Mouse (Mus musculus) kidney, adult 2 months (tissue): ENCODE measurements at regions not wholly inside any gene's neighbourhood (a gene's known extent, or its start where the extent isn't known, plus 50 kb on each side); places are given as distances from the start of the nearest gene placed in this dataset.
"Not testable (repeated sequence)": the region's sequence is repeated elsewhere in the genome, so short reads cannot be mapped to it uniquely, and the experiment has no call there.

Experiments
- DNase-seq: peaks from one replicate; pipeline ENCODE4 v3.0.0; 2021
- H3K27ac ChIP-seq: fragments of 200-500 bp; 2 replicates; pipeline ENCODE4 v1.5.1; 2012; ENCODE audit warnings: low read depth, low read length, control low read depth, inconsistent platforms; ENCODE audit not compliant: insufficient read depth
- H3K27me3 ChIP-seq: fragments of 200-500 bp; replicated peaks from 2 replicates; pipeline ENCODE4 v1.6.1; 2012; ENCODE audit warnings: mild to moderate bottlenecking, moderate library complexity, low read length, inconsistent platforms; ENCODE audit not compliant: control insufficient read depth, insufficient read depth
- H3K36me3 ChIP-seq: fragments of 200-500 bp; 2 replicates; pipeline ENCODE4 v1.6.1; 2012; ENCODE audit warnings: mild to moderate bottlenecking, moderate library complexity, low read length, inconsistent platforms; ENCODE audit not compliant: control insufficient read depth, insufficient read depth
- H3K4me1 ChIP-seq: fragments of 200-500 bp; 2 replicates; pipeline ENCODE4 v1.6.1; 2011; ENCODE audit warnings: low read length; ENCODE audit not compliant: control insufficient read depth, insufficient read depth
- H3K4me3 ChIP-seq: fragments of 200-500 bp; 2 replicates; pipeline ENCODE4 v1.5.1; 2011; ENCODE audit warnings: mild to moderate bottlenecking, low read depth, low read length, control low read depth; ENCODE audit not compliant: insufficient read depth
- CTCF ChIP-seq: fragments of 200-500 bp; conservative IDR thresholded peaks from 2 replicates; pipeline ENCODE4 v1.5.1; 2011; ENCODE audit warnings: low read depth, mild to moderate bottlenecking, control low read depth, low read length, moderate library complexity, mixed read lengths; ENCODE audit not compliant: insufficient read depth, insufficient read length
- POLR2A ChIP-seq: fragments of 200-500 bp; IDR thresholded peaks from one replicate; pipeline ENCODE4 v1.6.1; 2011; ENCODE audit warnings: low read depth, low read length, control low read depth
- WGBS: fragments of 180-500 bp; shearing (Covaris S2); methylation state at CpG from one replicate; pipeline ENCODE4 v1.1.7; 2018; 5-methylcytosine and 5-hydroxymethylcytosine counted together

- peak; percentile 18 for DNase-seq
- no peaks in the 10 kb centered on the region for H3K27me3 ChIP-seq
- H3K27ac ChIP-seq = no peak overlapping the region; the same call in 1 of the 2 replicates
- TF ChIP-seq POLR2A (no peak), CTCF (no peak)
- H3K4me1 ChIP-seq = peaks cover 8% of the 10 kb centered on the region; the same call in 1 of the 2 replicates
- 24% methylated on average over 2 of the region's 2 CpGs for WGBS
- H3K4me3 ChIP-seq = no peak overlapping the region
- H3K36me3 ChIP-seq = no peaks in the 10 kb centered on the region
Observed at GRCm38 (mm10) chr6:24318862-24319261, 151.0 kb upstream of the Slc13a1 start.

GRCm38 (mm10) chr6:24310675-24311074 is 142.8 kb upstream of the Slc13a1 start:
- no peaks in the 10 kb centered on the region for H3K27me3 ChIP-seq
- no peaks in the 10 kb centered on the region for H3K36me3 ChIP-seq
- 75% methylated on average over 2 of the region's 2 CpGs for WGBS
- TF ChIP-seq CTCF = no peak
- no peak for TF ChIP-seq POLR2A
- no peak for DNase-seq
- H3K27ac ChIP-seq = no peak overlapping the region
- no peak overlapping the region for H3K4me3 ChIP-seq
- H3K4me1 ChIP-seq = no peaks in the 10 kb centered on the region

DNA sequence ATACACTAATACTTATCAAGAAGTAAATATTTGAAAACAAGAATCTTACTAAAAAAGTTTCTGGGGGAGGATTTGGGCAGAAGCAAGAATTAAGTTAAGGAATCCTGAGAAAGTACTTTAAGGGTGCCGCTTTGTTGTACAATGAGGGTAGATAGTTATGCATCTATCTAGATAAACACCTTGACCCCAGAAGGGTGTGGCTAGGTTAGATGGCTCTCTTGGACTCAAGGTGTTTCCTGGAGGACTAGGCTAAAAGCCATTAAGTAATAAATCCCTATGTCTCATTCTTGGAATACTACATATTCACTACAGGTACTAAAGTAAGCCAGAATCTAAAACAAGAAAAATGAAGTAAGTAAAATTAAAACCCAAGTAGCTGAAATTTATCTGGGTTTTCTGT is 141.9 kb upstream of the Slc13a1 start:
- TF ChIP-seq CTCF (no peak), POLR2A (no peak)
- no peaks in the 10 kb centered on the region for H3K27me3 ChIP-seq
- no peak overlapping the region for H3K27ac ChIP-seq
- H3K4me1 ChIP-seq = no peaks in the 10 kb centered on the region
- WGBS = 85% methylated on average over 1 of the region's 1 CpGs
- H3K4me3 ChIP-seq = no peak overlapping the region
- DNase-seq = no peak
- no peaks in the 10 kb centered on the region for H3K36me3 ChIP-seq

DNA sequence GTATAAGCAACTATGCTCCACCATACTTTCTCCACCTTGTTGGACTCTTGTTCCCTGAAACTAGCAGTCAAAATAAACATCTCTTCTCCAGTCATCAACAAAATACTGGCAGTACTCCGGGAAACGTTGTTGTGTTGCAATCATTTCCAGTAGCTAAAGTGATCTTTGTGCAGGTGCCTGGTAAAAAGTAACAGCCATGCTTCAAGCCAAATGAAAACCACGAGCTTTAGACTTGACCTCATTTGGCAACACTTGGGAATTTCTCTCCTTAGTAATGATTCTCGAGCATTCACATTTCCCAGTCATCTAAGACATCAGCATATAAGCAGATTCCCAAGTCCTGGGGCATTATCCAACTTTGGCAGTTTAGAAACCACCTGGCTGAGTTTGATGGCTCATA is 133.8 kb upstream of the Slc13a1 start:
- no peaks in the 10 kb centered on the region; the same call in 1 of the 2 replicates for H3K4me1 ChIP-seq
- H3K27me3 ChIP-seq = no peaks in the 10 kb centered on the region
- peak; percentile 94 for DNase-seq
- H3K4me3 ChIP-seq = no peak overlapping the region
- H3K27ac ChIP-seq = peak overlapping the region; percentile 77; the same call in 1 of the 2 replicates
- H3K36me3 ChIP-seq = no peaks in the 10 kb centered on the region
- TF ChIP-seq CTCF (no peak), POLR2A (no peak)
- 55% methylated on average over 4 of the region's 4 CpGs for WGBS

DNA sequence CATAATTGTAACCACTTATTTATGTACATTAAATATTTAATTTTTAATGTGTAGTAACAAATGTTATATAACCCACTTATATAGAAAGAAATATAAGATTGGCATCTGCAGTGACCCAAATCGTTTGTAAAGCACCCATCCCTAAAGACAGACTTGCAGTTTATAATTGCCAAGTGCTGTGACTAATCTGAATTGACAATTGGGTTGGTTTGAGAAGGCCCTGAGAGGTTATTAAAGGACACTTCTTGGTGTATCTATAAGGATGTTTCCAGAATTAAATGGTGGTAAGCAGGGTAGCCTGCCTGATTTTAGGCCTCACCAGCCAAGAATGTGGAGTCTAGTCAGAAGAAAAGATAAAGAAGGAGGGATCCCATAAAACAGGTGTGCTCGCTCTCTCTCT is 133.3 kb upstream of the Slc13a1 start:
- no peaks in the 10 kb centered on the region; the same call in 1 of the 2 replicates for H3K4me1 ChIP-seq
- no peak for DNase-seq
- H3K27ac ChIP-seq = peak overlapping the region; percentile 56
- no peaks in the 10 kb centered on the region for H3K27me3 ChIP-seq
- no peak overlapping the region for H3K4me3 ChIP-seq
- WGBS = 79% methylated on average over 2 of the region's 2 CpGs
- H3K36me3 ChIP-seq = no peaks in the 10 kb centered on the region
- TF ChIP-seq CTCF (no peak), POLR2A (no peak)

- H3K4me1 ChIP-seq = no peaks in the 10 kb centered on the region; the same call in 1 of the 2 replicates
- WGBS = 88% methylated on average over 5 of the region's 5 CpGs
- TF ChIP-seq POLR2A (no peak), CTCF (no peak)
Observed at GRCm38 (mm10) chr6:24298562-24299212, 130.8 kb upstream of the Slc13a1 start.

DNA sequence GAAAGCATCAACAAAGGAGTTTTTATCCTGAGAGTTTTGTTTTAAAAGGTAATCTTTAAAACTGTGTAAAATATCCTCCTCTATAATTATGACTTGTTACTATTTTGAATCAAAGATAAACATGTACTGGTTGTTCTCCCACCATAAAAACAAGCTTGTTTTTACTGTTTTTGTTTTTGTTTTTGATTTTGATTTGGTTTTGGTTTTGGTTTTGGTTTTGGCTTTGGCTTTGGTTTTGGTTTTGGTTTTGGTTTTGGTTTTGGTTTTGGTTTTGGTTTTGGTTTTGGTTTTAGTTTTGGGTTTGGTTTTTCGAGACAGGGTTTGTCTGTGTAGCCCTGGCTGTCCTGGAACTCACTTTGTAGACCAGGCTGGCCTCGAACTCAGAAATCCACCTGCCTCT is 120.9 kb upstream of the Slc13a1 start:
- not testable (repeated sequence) for DNase-seq, H3K27me3 ChIP-seq, H3K4me3 ChIP-seq, H3K4me1 ChIP-seq, H3K36me3 ChIP-seq, H3K27ac ChIP-seq
- 83% methylated on average over 2 of the region's 2 CpGs for WGBS

More at GRCm38 (mm10) chr6:24298562-24299212, 130.8 kb upstream of the Slc13a1 start:
- Histone ChIP-seq H3K36me3 (no peaks in the 10 kb centered on the region), H3K4me3 (no peak overlapping the region), H3K27me3 (no peaks in the 10 kb centered on the region), H3K27ac (no peak overlapping the region)
- no peak for DNase-seq
